Mouse (Mus musculus) testis, adult 2 months (tissue): Measurements from ENCODE around the gene Doc2b.

Source experiments
- CTCF ChIP-seq: fragments of 200-500 bp; IDR thresholded peaks from 2 replicates; pipeline ENCODE4 v1.5.1; 2012; ENCODE audit warnings: low read depth, mild to moderate bottlenecking, inconsistent platforms, low read length, moderate library complexity; ENCODE audit not compliant: control insufficient read depth, insufficient read depth, insufficient replicate concordance
- POLR2A ChIP-seq: fragments of 200-500 bp; IDR thresholded peaks from 2 replicates; pipeline ENCODE4 v1.6.1; 2012; ENCODE audit warnings: low read depth, mild to moderate bottlenecking, inconsistent platforms, low read length, moderate library complexity; ENCODE audit not compliant: control insufficient read depth

- TF ChIP-seq CTCF (no peak), POLR2A (no peak)
These were observed 45.7 kb upstream of the Doc2b start for GRCm38 (mm10) chr11:75841503-75841902.
